Mouse (Mus musculus): ENCODE measurements at regions not wholly inside any gene's neighbourhood (a gene's known extent, or its start where the extent isn't known, plus 50 kb on each side); places are given as distances from the start of the nearest gene placed in this dataset.

DNA sequence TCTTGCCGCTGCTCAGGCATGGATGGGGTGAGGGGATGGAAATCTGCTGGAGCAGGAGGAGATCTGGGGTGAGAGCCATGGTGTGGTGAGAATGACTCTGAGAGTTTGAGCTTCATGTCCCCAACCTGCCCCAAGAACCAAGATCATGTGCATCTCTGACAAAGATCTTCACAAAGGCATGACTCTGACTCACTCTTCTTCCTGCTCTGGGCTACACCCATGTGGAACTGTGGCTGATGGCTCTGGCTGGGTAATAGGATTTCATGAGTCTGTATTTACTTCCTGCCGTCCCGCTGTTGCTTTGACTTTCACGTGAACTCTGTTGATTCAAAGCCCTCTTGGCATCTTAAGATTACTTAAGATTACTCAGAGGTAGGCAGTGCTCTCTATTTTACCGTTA is 151.8 kb upstream of the Hmga2 start:
- TF ChIP-seq EP300 (IDR thresholded peaks at IDR 0.05; ENCODE audit: low read depth): no peak
- no peak for TF ChIP-seq CTCF (IDR thresholded peaks at IDR 0.05; ENCODE audit: low read depth)
